Mouse (Mus musculus) embryonic facial prominence, embryonic 15.5 days (tissue): ENCODE measurements around the gene Mob1b. TPM values are rescaled to one million over a fixed set of nuclear protein-coding genes. Genes with fewer than 3 reads are reported as not detected.

Experiments
- ATAC-seq: fragments of 200-750 bp; cut with Nextera tagmentation; 2 replicates; pipeline ENCODE4 v1.8.0; 2017; ENCODE audit warnings: low read depth, moderate TSS enrichment; ENCODE audit not compliant: insufficient number of reproducible peaks, low FRiP score, low TSS enrichment
- H3K27ac ChIP-seq: fragments of 300-500 bp; sonication (generic); replicated peaks from 2 replicates; pipeline ENCODE4 v1.5.1; 2015; ENCODE audit warnings: mild to moderate bottlenecking, inconsistent platforms
- H3K27me3 ChIP-seq: fragments of 300-500 bp; sonication (generic); 2 replicates; pipeline ENCODE4 v1.6.1; 2015; ENCODE audit warnings: inconsistent platforms
- H3K36me3 ChIP-seq: fragments of 300-500 bp; sonication (generic); 2 replicates; pipeline ENCODE4 v1.6.1; 2015; ENCODE audit warnings: mild to moderate bottlenecking, inconsistent platforms
- H3K4me1 ChIP-seq: fragments of 300-500 bp; sonication (generic); 2 replicates; pipeline ENCODE4 v1.6.1; 2015; ENCODE audit warnings: inconsistent platforms
- H3K4me2 ChIP-seq: fragments of 300-500 bp; sonication (generic); replicated peaks from 2 replicates; pipeline ENCODE4 v1.6.1; 2015; ENCODE audit warnings: mild to moderate bottlenecking, inconsistent platforms
- H3K4me3 ChIP-seq: fragments of 300-500 bp; sonication (generic); replicated peaks from 2 replicates; pipeline ENCODE4 v1.5.1; 2015; ENCODE audit warnings: mild to moderate bottlenecking, inconsistent platforms
- H3K9ac ChIP-seq: fragments of 300-500 bp; sonication (generic); 2 replicates; pipeline ENCODE4 v1.6.1; 2015; ENCODE audit warnings: inconsistent platforms
- H3K9me3 ChIP-seq: fragments of 300-500 bp; sonication (generic); replicated peaks from 2 replicates; pipeline ENCODE4 v1.6.1; 2016; ENCODE audit warnings: inconsistent platforms
- WGBS: fragments of 180-500 bp; shearing (Covaris S2); methylation state at CpG from one replicate; pipeline ENCODE4 v1.1.7; 2015; 5-methylcytosine and 5-hydroxymethylcytosine counted together
- polyA plus RNA-seq: library from polyadenylated mRNA; unstranded; fragments of >200 nt; fragmentation: Nextera tagmentation; extraction: Ambion mirVana; gene quantifications from 2 replicates; pipeline ENCODE4 v1.2.1, GENCODE M21; 2015

The Mob1b gene
- polyA plus RNA-seq, 1 experiment from 2014 or later: 10.8 TPM

GRCm38 (mm10) chr5:88747774-88748173 is 27.1 kb downstream of the Mob1b start:
- Histone ChIP-seq H3K4me1 (no peaks in the 10 kb centered on the region), H3K9ac (no peak overlapping the region), H3K4me2 (no peak overlapping the region), H3K36me3 (peaks cover 6% of the 10 kb centered on the region), H3K27me3 (no peaks in the 10 kb centered on the region), H3K4me3 (no peak overlapping the region), H3K9me3 (no peaks in the 10 kb centered on the region), H3K27ac (no peak overlapping the region)
- WGBS: 34% methylated on average over 1 of the region's 1 CpGs
- ATAC-seq: no peak

GRCm38 (mm10) chr5:88753199-88753598 is 32.5 kb downstream of the Mob1b start:
- ATAC-seq: no peak
- Histone ChIP-seq H3K36me3 (peaks cover 6% of the 10 kb centered on the region; the same call in 1 of the 2 replicates), H3K4me3 (no peak overlapping the region), H3K27me3 (no peaks in the 10 kb centered on the region), H3K27ac (no peak overlapping the region), H3K4me2 (no peak overlapping the region), H3K9ac (no peak overlapping the region), H3K9me3 (no peaks in the 10 kb centered on the region), H3K4me1 (no peaks in the 10 kb centered on the region)
- WGBS: 87% methylated on average over 4 of the region's 4 CpGs

- H3K9me3 ChIP-seq: no peaks in the 10 kb centered on the region
- no peak for ATAC-seq
- H3K4me3 ChIP-seq: no peak overlapping the region
Observed at GRCm38 (mm10) chr5:88762611-88763010, 42.0 kb downstream of the Mob1b start.

GRCm38 (mm10) chr5:88764430-88764986 is 43.9 kb downstream of the Mob1b start:
- Histone ChIP-seq H3K27ac (peak overlapping the region; percentile 92), H3K9ac (0 out of 2 replicates have a peak overlapping the region, but pooled peaks have one; percentile 53), H3K9me3 (no peaks in the 10 kb centered on the region), H3K4me1 (peaks cover 11% of the 10 kb centered on the region; the same call in 1 of the 2 replicates), H3K4me3 (peak overlapping the region; percentile 79), H3K4me2 (peak overlapping the region; percentile 69), H3K27me3 (no peaks in the 10 kb centered on the region), H3K36me3 (no peaks in the 10 kb centered on the region)
- WGBS: under 1% methylated on average over 23 of the region's 23 CpGs
- ATAC-seq: peak; percentile 58

More at GRCm38 (mm10) chr5:88762611-88763010, 42.0 kb downstream of the Mob1b start:
- 87% methylated on average over 5 of the region's 5 CpGs for WGBS
- Histone ChIP-seq H3K36me3 (no peaks in the 10 kb centered on the region), H3K9ac (no peak overlapping the region), H3K27ac (no peak overlapping the region), H3K4me1 (peaks cover 11% of the 10 kb centered on the region; the same call in 1 of the 2 replicates), H3K27me3 (no peaks in the 10 kb centered on the region), H3K4me2 (no peak overlapping the region)

- Histone ChIP-seq H3K4me1 (peaks cover 11% of the 10 kb centered on the region; the same call in 1 of the 2 replicates), H3K9ac (peak within 1 kb of the TSS; percentile 53), H3K27me3 (no peaks in the 10 kb centered on the region), H3K4me2 (peak within 1 kb of the TSS; percentile 69), H3K27ac (peak within 1 kb of the TSS; percentile 92), H3K9me3 (no peaks in the 10 kb centered on the region), H3K36me3 (no peaks in the 10 kb centered on the region), H3K4me3 (peak within 1 kb of the TSS; percentile 79)
- peak; percentile 100 for ATAC-seq
- 0% methylated on average over 51 of the region's 51 CpGs for WGBS
Observed at GRCm38 (mm10) chr5:88764987-88765481, 44.4 kb downstream of the Mob1b start, which contains the start of gene Dck. Gene Dck, plus strand, starts transcription at chr5:88764996.

- peak overlapping the region; percentile 53 for H3K9ac ChIP-seq
- 9% methylated on average over 6 of the region's 6 CpGs for WGBS
- peaks cover 11% of the 10 kb centered on the region; the same call in 1 of the 2 replicates for H3K4me1 ChIP-seq
- H3K27ac ChIP-seq: peak overlapping the region; percentile 92
- H3K27me3 ChIP-seq: no peaks in the 10 kb centered on the region
- no peaks in the 10 kb centered on the region for H3K36me3 ChIP-seq
- no peak for ATAC-seq
- peak overlapping the region; percentile 79 for H3K4me3 ChIP-seq
- peak overlapping the region; percentile 69 for H3K4me2 ChIP-seq
- no peaks in the 10 kb centered on the region for H3K9me3 ChIP-seq
Observed at GRCm38 (mm10) chr5:88765587-88765986, 44.9 kb downstream of the Mob1b start.

- 49% methylated on average over 6 of the region's 6 CpGs for WGBS
- H3K27me3 ChIP-seq: no peaks in the 10 kb centered on the region
- peaks cover 11% of the 10 kb centered on the region; the same call in 1 of the 2 replicates for H3K4me1 ChIP-seq
- no peaks in the 10 kb centered on the region; the same call in 1 of the 2 replicates for H3K36me3 ChIP-seq
- H3K9ac ChIP-seq: no peak overlapping the region
- no peak for ATAC-seq
- peak overlapping the region; percentile 79 for H3K4me3 ChIP-seq
- peak overlapping the region; percentile 69 for H3K4me2 ChIP-seq
- H3K9me3 ChIP-seq: no peaks in the 10 kb centered on the region
- no peak overlapping the region for H3K27ac ChIP-seq
Observed at GRCm38 (mm10) chr5:88766121-88766520, 45.5 kb downstream of the Mob1b start.

GRCm38 (mm10) chr5:88766863-88767262 is 46.2 kb downstream of the Mob1b start:
- Histone ChIP-seq H3K4me3 (no peak overlapping the region), H3K4me2 (no peak overlapping the region), H3K9me3 (no peaks in the 10 kb centered on the region), H3K36me3 (peaks cover 3% of the 10 kb centered on the region; the same call in 1 of the 2 replicates), H3K27ac (no peak overlapping the region), H3K4me1 (peaks cover 11% of the 10 kb centered on the region; the same call in 1 of the 2 replicates), H3K9ac (no peak overlapping the region), H3K27me3 (no peaks in the 10 kb centered on the region)
- 92% methylated on average over 5 of the region's 5 CpGs for WGBS
- no peak for ATAC-seq

- no peaks in the 10 kb centered on the region for H3K27me3 ChIP-seq
- no peak overlapping the region for H3K4me3 ChIP-seq
- H3K9me3 ChIP-seq: no peaks in the 10 kb centered on the region
- WGBS: 86% methylated on average over 6 of the region's 6 CpGs
- H3K9ac ChIP-seq: no peak overlapping the region
- peaks cover 12% of the 10 kb centered on the region; the same call in 1 of the 2 replicates for H3K36me3 ChIP-seq
- peaks cover 11% of the 10 kb centered on the region; the same call in 1 of the 2 replicates for H3K4me1 ChIP-seq
- no peak overlapping the region for H3K4me2 ChIP-seq
- H3K27ac ChIP-seq: no peak overlapping the region
- ATAC-seq: no peak
Observed at GRCm38 (mm10) chr5:88768201-88768600, 47.5 kb downstream of the Mob1b start.

- peaks cover 42% of the 10 kb centered on the region for H3K36me3 ChIP-seq
- H3K4me1 ChIP-seq: no peaks in the 10 kb centered on the region
- 79% methylated on average over 7 of the region's 7 CpGs for WGBS
- no peak overlapping the region for H3K27ac ChIP-seq
- no peak for ATAC-seq
- no peak overlapping the region for H3K4me2 ChIP-seq
- H3K27me3 ChIP-seq: no peaks in the 10 kb centered on the region
- H3K9me3 ChIP-seq: no peaks in the 10 kb centered on the region
- H3K9ac ChIP-seq: no peak overlapping the region
- no peak overlapping the region for H3K4me3 ChIP-seq
Observed at GRCm38 (mm10) chr5:88782072-88782765, 61.6 kb downstream of the Mob1b start.

GRCm38 (mm10) chr5:88785059-88785458 is 64.4 kb downstream of the Mob1b start:
- H3K4me3 ChIP-seq: no peak overlapping the region
- no peak overlapping the region for H3K9ac ChIP-seq
- H3K27me3 ChIP-seq: no peaks in the 10 kb centered on the region
- no peaks in the 10 kb centered on the region for H3K4me1 ChIP-seq
- WGBS: 88% methylated on average over 1 of the region's 1 CpGs
- H3K4me2 ChIP-seq: no peak overlapping the region
- peaks cover 31% of the 10 kb centered on the region for H3K36me3 ChIP-seq
- H3K9me3 ChIP-seq: no peaks in the 10 kb centered on the region
- H3K27ac ChIP-seq: no peak overlapping the region
- ATAC-seq: no peak
